10 mouse cellular contexts compared by ENCODE assay signal in genomic region chr9:32495643-32495997, GRCm38 (mm10). TPM values are rescaled to one million over a fixed set of nuclear protein-coding genes. Genes with fewer than 3 reads are reported as not detected.
A peak's percentile ranks its signal among the peaks of the same experiment; 100 is the strongest.
DNase-seq lines count a peak whose midpoint lies in the region; ATAC-seq and TF ChIP-seq lines count a peak whose summit lies in the region.
"Had no signal": no experiment of that assay in that cellular context is flagged by ENCODE, and none has a peak within 500 bp of the region (broad histone marks: within the 10 kb centered on the region; RNA-seq: fewer than 3 reads in every experiment).

No protein-coding gene starts in this region.

- peak overlapping the region; percentile 35; the same call in 1 of the 2 replicates for H3K27ac ChIP-seq in hindbrain, embryonic 12.5 days
- H3K27ac ChIP-seq in hindbrain, postnatal 0 days, result no peak overlapping the region
- peak overlapping the region; percentile 63 for H3K27ac ChIP-seq in MEL (ENCODE audit: control insufficient read depth, low read depth, low read length)
- peak overlapping the region; percentile 25; the same call in 1 of the 2 replicates for H3K27ac ChIP-seq in small intestine, adult 2 months (ENCODE audit: insufficient read depth, low read depth, low read length)

- H3K4me3 ChIP-seq in hindbrain, embryonic 12.5 days, result no peak overlapping the region
- no peak overlapping the region for H3K4me3 ChIP-seq in hindbrain, postnatal 0 days (ENCODE audit: low read length)
- H3K4me3 ChIP-seq in MEL (ENCODE audit: control insufficient read depth in 1 of 2, insufficient read depth in 1 of 2, low read depth in 2 of 2, low read length in 2 of 2), result no peak overlapping the region
- no peak overlapping the region for H3K4me3 ChIP-seq in small intestine, adult 2 months (ENCODE audit: low read depth, low read length)

- no peak for ATAC-seq in hindbrain, embryonic 12.5 days (ENCODE audit: low FRiP score)
- no peak for ATAC-seq in hindbrain, postnatal 0 days
- peak; percentile 47 for ATAC-seq in inflammation-experienced regulatory T-cells, adult 6 months
- ATAC-seq: intestine, embryonic 16.5 days had no signal

- H3K9me3 ChIP-seq in hindbrain, embryonic 12.5 days (replicated peaks), result no peaks in the 10 kb centered on the region
- H3K9me3 ChIP-seq in hindbrain, postnatal 0 days (ENCODE audit: low read length), result no peaks in the 10 kb centered on the region
- no peaks in the 10 kb centered on the region for H3K9me3 ChIP-seq in MEL (replicated peaks; ENCODE audit: insufficient read depth, low read length)

- H3K4me1 ChIP-seq in hindbrain, embryonic 12.5 days, result peaks cover 13% of the 10 kb centered on the region; the same call in 1 of the 2 replicates
- no peaks in the 10 kb centered on the region for H3K4me1 ChIP-seq in hindbrain, postnatal 0 days (ENCODE audit: insufficient read depth, low read length)
- peaks cover 2 to 15% of the 10 kb centered on the region in 2 experiments; a peak in 3 of 4 replicates for H3K4me1 ChIP-seq in MEL (ENCODE audit: control insufficient read depth in 1 of 2, insufficient read depth in 2 of 2, low read length in 2 of 2)
- H3K4me1 ChIP-seq in small intestine, adult 2 months (ENCODE audit: control insufficient read depth, insufficient read depth, insufficient read length, low read length), result no peaks in the 10 kb centered on the region; the same call in 1 of the 2 replicates

- 50% methylated on average over 7 of the region's 7 CpGs for WGBS in hindbrain, embryonic 12.5 days
- 49% methylated on average over 7 of the region's 7 CpGs for WGBS in hindbrain, postnatal 0 days
- WGBS in small intestine, adult 2 months, result 18% methylated on average over 7 of the region's 7 CpGs

- TF ChIP-seq CTCF in hindbrain, postnatal 0 days (IDR thresholded peaks at IDR 0.05; ENCODE audit: low read depth), result no peak
- TF ChIP-seq CTCF in MEL (IDR thresholded peaks at IDR 0.05 in 2 of 3, conservative IDR thresholded peaks at IDR 0.05 in 1 of 3; ENCODE audit: control insufficient read depth in 1 of 3, insufficient read depth in 1 of 3, low read depth in 2 of 3, low read length in 3 of 3, poor library complexity in 1 of 3, severe bottlenecking in 1 of 3), result no peak
- TF ChIP-seq CTCF in small intestine, adult 2 months (IDR thresholded peaks at IDR 0.05; ENCODE audit: extremely low read depth, insufficient read length, insufficient replicate concordance, low read depth, low read length), result no peak

- no peak overlapping the region for H3K9ac ChIP-seq in hindbrain, embryonic 12.5 days
- H3K9ac ChIP-seq in hindbrain, postnatal 0 days (replicated peaks; ENCODE audit: low read length), result no peak overlapping the region
- no peak overlapping the region for H3K9ac ChIP-seq in MEL (ENCODE audit: control insufficient read depth, low read depth, low read length, poor library complexity, severe bottlenecking)

- DNase-seq in hindbrain, postnatal 0 days (ENCODE audit: low spot score), result no peak
- DNase-seq in MEL (ENCODE audit: low read depth, low spot score), result peak; percentile 75
- DNase-seq in ovary, postnatal 10 days (ENCODE audit: low spot score), result no peak
- DNase-seq in urinary bladder, adult 2 months (ENCODE audit: low spot score), result no peak
- DNase-seq in embryo, embryonic 10.5 days (ENCODE audit: low spot score), result no peak
- DNase-seq: right cerebral cortex, adult 18-20 months had no signal

- no peak for TF ChIP-seq POLR2A in MEL (IDR thresholded peaks at IDR 0.05; ENCODE audit: control insufficient read depth in 1 of 2, insufficient read depth in 1 of 2, low read depth in 1 of 2, low read length in 2 of 2, poor library complexity in 1 of 2)
- TF ChIP-seq POLR2A in small intestine, adult 2 months (IDR thresholded peaks at IDR 0.05; ENCODE audit: low read depth, low read length), result no peak

- H3K4me2 ChIP-seq in hindbrain, embryonic 12.5 days (replicated peaks), result no peak overlapping the region
- H3K4me2 ChIP-seq in hindbrain, postnatal 0 days (ENCODE audit: low read depth, low read length), result no peak overlapping the region

- TF ChIP-seq EP300 in MEL (IDR thresholded peaks at IDR 0.05; ENCODE audit: low read depth in 1 of 2, low read length in 2 of 2), result peak; percentile 82 to 85

- no peaks in the 10 kb centered on the region for H3K27me3 ChIP-seq in hindbrain, embryonic 12.5 days
- H3K27me3 ChIP-seq in hindbrain, postnatal 0 days (ENCODE audit: insufficient read depth, low read length), result no peaks in the 10 kb centered on the region
- H3K27me3 ChIP-seq in MEL (ENCODE audit: control insufficient read depth in 1 of 2, insufficient read depth in 2 of 2, low read length in 2 of 2), result no peaks in the 10 kb centered on the region
- H3K27me3 ChIP-seq in small intestine, adult 2 months (ENCODE audit: control insufficient read depth, insufficient read depth, low read length), result no peaks in the 10 kb centered on the region

- no peaks in the 10 kb centered on the region for H3K36me3 ChIP-seq in hindbrain, embryonic 12.5 days
- H3K36me3 ChIP-seq in hindbrain, postnatal 0 days (ENCODE audit: insufficient read depth, low read length), result no peaks in the 10 kb centered on the region
- peaks cover 0 to 15% of the 10 kb centered on the region in 2 experiments for H3K36me3 ChIP-seq in MEL (ENCODE audit: control insufficient read depth in 1 of 2, insufficient read depth in 2 of 2, low read length in 2 of 2)
- H3K36me3 ChIP-seq in small intestine, adult 2 months (ENCODE audit: control insufficient read depth, insufficient read depth, low read length), result no peaks in the 10 kb centered on the region

- TF ChIP-seq RAD21 in MEL (IDR thresholded peaks at IDR 0.05; ENCODE audit: low read depth, low read length), result no peak; the same call in 1 of the 2 replicates

- H3K79me2 ChIP-seq in MEL (ENCODE audit: control insufficient read depth, insufficient read depth, low read length, poor library complexity), result peaks cover 11% of the 10 kb centered on the region; the same call in 1 of the 2 replicates

TF ChIP-seq in MEL, 35 proteins besides CTCF, POLR2A, EP300 and RAD21 (continues in another document):
- TF ChIP-seq ELF1 (IDR thresholded peaks at IDR 0.05; ENCODE audit: low read depth, low read length) (no peak), USF1 (IDR thresholded peaks at IDR 0.05; ENCODE audit: low read depth, low read length) (no peak), TCF12 (IDR thresholded peaks at IDR 0.05; ENCODE audit: low read depth, low read length) (peak; percentile 94), ZNF384 (IDR thresholded peaks at IDR 0.05; ENCODE audit: low read depth, low read length) (no peak), ETS1 (IDR thresholded peaks at IDR 0.05; ENCODE audit: low read depth, low read length) (peak; percentile 66; the same call in 1 of the 2 replicates), CHD2 (IDR thresholded peaks at IDR 0.05; ENCODE audit: low read length) (no peak), ZC3H11A (IDR thresholded peaks at IDR 0.05; ENCODE audit: low read depth, low read length) (no peak), SMC3 (IDR thresholded peaks at IDR 0.05; ENCODE audit: low read depth, low read length) (no peak), NELFE (IDR thresholded peaks at IDR 0.05; ENCODE audit: low read depth, low read length) (no peak), USF2 (IDR thresholded peaks at IDR 0.05; ENCODE audit: borderline replicate concordance in 1 of 2, insufficient read depth in 1 of 2, low read depth in 1 of 2, low read length in 2 of 2) (no peak), ZKSCAN1 (IDR thresholded peaks at IDR 0.05; ENCODE audit: low read depth, low read length) (no peak), JUND (IDR thresholded peaks at IDR 0.05; ENCODE audit: low read depth, low read length) (no peak), MAX (IDR thresholded peaks at IDR 0.05; ENCODE audit: low read length) (no peak), GATA1 (IDR thresholded peaks at IDR 0.05; ENCODE audit: low read depth, low read length) (peak; percentile 97), MYC (IDR thresholded peaks at IDR 0.05; ENCODE audit: low read depth, low read length) (peak; percentile 21; the same call in 1 of the 2 replicates), BHLHE40 (IDR thresholded peaks at IDR 0.05; ENCODE audit: borderline replicate concordance, low read depth, low read length) (peak; percentile 51; the same call in 1 of the 2 replicates), GABPA (IDR thresholded peaks at IDR 0.05; ENCODE audit: low read depth, low read length) (no peak), POLR2AphosphoS2 (IDR thresholded peaks at IDR 0.05; ENCODE audit: low read length) (no peak), MAFK (IDR thresholded peaks at IDR 0.05; ENCODE audit: borderline replicate concordance, low read depth, low read length) (no peak), MYB (IDR thresholded peaks at IDR 0.05; ENCODE audit: low read depth, low read length) (no peak), KAT2A (conservative IDR thresholded peaks at IDR 0.05; ENCODE audit: low read depth, low read length) (no peak), HCFC1 (IDR thresholded peaks at IDR 0.05; ENCODE audit: low read depth, low read length) (no peak), CHD1 (IDR thresholded peaks at IDR 0.05; ENCODE audit: low read depth, low read length) (no peak), RCOR1 (IDR thresholded peaks at IDR 0.05; ENCODE audit: low read depth, low read length) (peak; percentile 86), POLR2AphosphoS5 (IDR thresholded peaks at IDR 0.05; ENCODE audit: borderline replicate concordance, low read depth, low read length) (no peak), UBTF (IDR thresholded peaks at IDR 0.05; ENCODE audit: borderline replicate concordance, insufficient read depth, low read depth, low read length) (0 out of 2 replicates have a peak, but pooled peaks have one; percentile 40), NRF1 (IDR thresholded peaks at IDR 0.05; ENCODE audit: insufficient read depth, low read depth, low read length, poor library complexity, severe bottlenecking) (no peak), SIN3A (IDR thresholded peaks at IDR 0.05; ENCODE audit: low read length) (peak; percentile 28; the same call in 1 of the 2 replicates), MEF2A (IDR thresholded peaks at IDR 0.05; ENCODE audit: extremely low read depth, insufficient replicate concordance, low read depth, low read length, poor library complexity, severe bottlenecking) (no peak)

RNA-seq across cellular contexts. Expression of gene Fli1, which starts 47.0 kb away (rescaled TPM):
- polyA plus RNA-seq in hindbrain, embryonic 12.5 days (2016; fragmentation: Nextera tagmentation; extraction: Ambion mirVana), result 24.4 and 26.4 TPM in 2 replicates
- 6.9 and 10.8 TPM in 2 replicates for total RNA-seq in hindbrain, postnatal 0 days (2014; rRNA removed)
- polyA plus RNA-seq in hindbrain, postnatal 0 days (2015; fragmentation: Nextera tagmentation; extraction: Ambion mirVana), result 5.6 and 6.7 TPM in 2 replicates
- 22.1 and 24.3 TPM in 2 replicates for total RNA-seq in MEL (2012; rRNA removed)
- 100 to 1,000 TPM in 1 of 2 experiments, 10 to 100 TPM in 1; 13.8 to 171 TPM for polyA plus RNA-seq in MEL (2012; ENCODE audit: insufficient read depth in 1 of 2, insufficient read length in 2 of 2, low read depth in 1 of 2, low replicate concordance in 2 of 2, missing spikeins in 1 of 2)
- polyA plus RNA-seq in inflammation-experienced regulatory T-cells, adult 6 months (2017; shearing (Covaris generic)), result 100 to 1,000 TPM; 101 to 137 (median 110) TPM
- 1.8 and 3.1 TPM in 2 replicates for polyA plus RNA-seq in small intestine, adult 2 months (2012; rRNA removed)
- polyA plus RNA-seq in urinary bladder, adult 2 months (2012; rRNA removed), result 6.0 and 7.6 TPM in 2 replicates
